Mouse (Mus musculus) bone marrow macrophage, adult 2 months (primary cell): Measurements from ENCODE around the gene Cldnd2.

Experiments
- CTCF ChIP-seq: IDR thresholded peaks from 2 replicates; pipeline ENCODE4 v1.5.1; 2012; ENCODE audit warnings: low read depth, mild to moderate bottlenecking, low read length, moderate library complexity
- POLR2A ChIP-seq: IDR thresholded peaks from 2 replicates; pipeline ENCODE4 v1.6.1; 2012; ENCODE audit warnings: mild to moderate bottlenecking, low read depth, low read length, borderline replicate concordance

- TF ChIP-seq CTCF (no peak), POLR2A (no peak)
Measured at GRCm38 (mm10) chr7:43440482-43440881, at the start of gene Cldnd2.
